Mouse (Mus musculus) erythroblast, embryonic 14.5 days (primary cell): ENCODE results near the gene Igtp.

Experiments
- GATA1 ChIP-seq: IDR thresholded peaks from 2 replicates; pipeline ENCODE4 v1.6.1; 2012; ENCODE audit warnings: low read length, inconsistent platforms, mixed read lengths
- TAL1 ChIP-seq: IDR thresholded peaks from 3 replicates; pipeline ENCODE4 v1.6.1; 2012; ENCODE audit warnings: low read length, inconsistent platforms, mixed read lengths

GRCm38 (mm10) chr11:58249203-58249981 lies 50.0 kb downstream of the Igtp start:
- TF ChIP-seq GATA1 (no peak), TAL1 (no peak)
